Mouse (Mus musculus) adipocyte (in vitro differentiated cells): ENCODE measurements around the gene Prpf3.
"Not testable (repeated sequence)": the region's sequence is repeated elsewhere in the genome, so short reads cannot be mapped to it uniquely, and the experiment has no call there.

Experiments used
- DNase-seq: peaks from one replicate; pipeline ENCODE4 v3.0.0-alpha.2; 2016; ENCODE audit warnings: low spot score

The Prpf3 gene

GRCm38 (mm10) chr3:95881979-95882815 lies 26.5 kb upstream of the Prpf3 start, which contains the start of gene Ciart:
TSS of gene Ciart (minus strand) at chr3:95882251.
- DNase-seq: peak; percentile 98

GRCm38 (mm10) chr3:95879063-95879462 lies 23.4 kb upstream of the Prpf3 start:
- DNase-seq: no peak

- no peak for DNase-seq
Measured at GRCm38 (mm10) chr3:95872048-95872447, 16.4 kb upstream of the Prpf3 start.

- peak; percentile 89 for DNase-seq
Measured at GRCm38 (mm10) chr3:95871392-95871867, 15.7 kb upstream of the Prpf3 start, which contains the start of gene Mrps21. TSS of gene Mrps21 (minus strand) at chr3:95871519.

- no peak for DNase-seq
Measured at GRCm38 (mm10) chr3:95870976-95871375, 15.3 kb upstream of the Prpf3 start.

- no peak for DNase-seq
Measured at GRCm38 (mm10) chr3:95867408-95867807, 11.7 kb upstream of the Prpf3 start.

GRCm38 (mm10) chr3:95866071-95866470 lies 10.4 kb upstream of the Prpf3 start:
- no peak for DNase-seq

GRCm38 (mm10) chr3:95865571-95865970 lies 9.9 kb upstream of the Prpf3 start:
- no peak for DNase-seq

- DNase-seq: no peak
Measured at GRCm38 (mm10) chr3:95865050-95865449, 9.4 kb upstream of the Prpf3 start.

- DNase-seq: no peak
Measured at GRCm38 (mm10) chr3:95863578-95863977, 7.9 kb upstream of the Prpf3 start.

- peak; percentile 71 for DNase-seq
Measured at GRCm38 (mm10) chr3:95861796-95862195, 6.1 kb upstream of the Prpf3 start.

GRCm38 (mm10) chr3:95861216-95861615 lies 5.5 kb upstream of the Prpf3 start:
- DNase-seq: no peak

GRCm38 (mm10) chr3:95860323-95860722 lies 4.6 kb upstream of the Prpf3 start:
- DNase-seq: no peak

GRCm38 (mm10) chr3:95858278-95858677 lies 2.6 kb upstream of the Prpf3 start:
- not testable (repeated sequence) for DNase-seq

- DNase-seq: not testable (repeated sequence)
Measured at GRCm38 (mm10) chr3:95857050-95857449, 1.4 kb upstream of the Prpf3 start.

- no peak for DNase-seq
Measured at GRCm38 (mm10) chr3:95856115-95856514, 430 bp upstream of the Prpf3 start.

GRCm38 (mm10) chr3:95851317-95851716 lies 4.4 kb downstream of the Prpf3 start:
- DNase-seq: no peak

GRCm38 (mm10) chr3:95850611-95851010 lies 5.1 kb downstream of the Prpf3 start:
- no peak for DNase-seq

- DNase-seq: no peak
Measured at GRCm38 (mm10) chr3:95842503-95843214, 13.0 kb downstream of the Prpf3 start.

- DNase-seq: no peak
Measured at GRCm38 (mm10) chr3:95839250-95839649, 16.4 kb downstream of the Prpf3 start.

GRCm38 (mm10) chr3:95829053-95829452 lies 26.6 kb downstream of the Prpf3 start:
- DNase-seq: no peak

- DNase-seq: no peak
Measured at GRCm38 (mm10) chr3:95826275-95826674, 29.4 kb downstream of the Prpf3 start.
